Mouse (Mus musculus): ENCODE measurements around the gene Aldh1b1. TPM values are rescaled to one million over a fixed set of nuclear protein-coding genes. Genes with fewer than 3 reads are reported as not detected.

Aldh1b1 gene
- total RNA-seq (2021), result 10 to 100 TPM; 15.3 to 31.9 TPM
- long read RNA-seq, experiment 1, transcript Aldh1b1-201 (2 exons, 2,298 nt), result major isoform, 19 of 19 reads
- long read RNA-seq, experiment 1, partial matches to known transcripts, result 0 of 19 reads
- long read RNA-seq, experiment 1, other reads (novel, unspliced or antisense), result 0 of 19 reads
- long read RNA-seq, experiment 2, transcript Aldh1b1-201 (2 exons, 2,298 nt), result major isoform, 89 of 98 reads
- long read RNA-seq, experiment 2, partial matches to known transcripts, result 9 of 98 reads
- long read RNA-seq, experiment 2, other reads (novel, unspliced or antisense), result 0 of 98 reads

DNA sequence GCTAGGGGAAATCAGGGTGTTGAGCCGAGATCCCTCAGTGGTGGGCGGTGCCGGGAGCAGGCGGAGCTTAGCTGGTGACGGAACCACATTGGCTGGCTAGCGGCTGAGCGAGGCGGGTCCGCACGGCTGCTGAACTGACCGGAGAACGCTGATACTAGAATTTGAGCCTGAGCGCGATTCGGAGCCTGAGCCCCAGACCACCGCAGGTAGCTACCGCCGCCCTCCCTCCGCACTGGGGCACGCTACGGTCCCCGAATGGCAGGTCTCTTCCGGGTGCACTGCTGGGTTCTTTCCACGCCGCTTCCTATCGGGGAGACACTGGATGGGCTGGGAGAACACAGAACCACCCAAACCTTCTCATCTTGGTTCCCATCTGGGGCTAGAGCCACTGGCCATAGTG lies at the start of gene Aldh1b1:
Gene Aldh1b1, plus strand, starts transcription at position 59 of the 400 bp plus-strand sequence.
- peak; percentile 67 for DNase-seq (ENCODE audit: low spot score in 2 of 2)

DNA sequence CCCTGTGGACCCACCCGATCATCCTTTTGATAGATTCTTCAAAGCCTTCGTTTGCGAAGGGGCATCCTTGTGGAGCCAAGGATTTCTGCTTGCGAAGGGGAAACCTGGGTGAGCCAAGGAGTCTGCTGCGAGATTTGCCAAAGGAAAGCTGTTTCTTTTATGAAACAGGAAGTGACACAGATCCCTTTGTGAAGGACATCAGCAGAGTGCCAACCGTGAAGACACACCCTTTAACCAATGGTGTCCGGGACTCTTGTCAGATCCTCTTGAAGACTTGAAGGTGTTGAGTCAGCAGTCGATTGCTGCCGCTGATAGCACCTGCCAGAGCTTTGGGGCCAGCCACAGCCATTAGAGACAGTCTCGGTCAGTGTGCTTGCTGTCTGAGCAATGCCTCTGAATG lies 49.4 kb upstream of the Aldh1b1 start:
- DNase-seq (ENCODE audit: low spot score in 2 of 2), result no peak

DNA sequence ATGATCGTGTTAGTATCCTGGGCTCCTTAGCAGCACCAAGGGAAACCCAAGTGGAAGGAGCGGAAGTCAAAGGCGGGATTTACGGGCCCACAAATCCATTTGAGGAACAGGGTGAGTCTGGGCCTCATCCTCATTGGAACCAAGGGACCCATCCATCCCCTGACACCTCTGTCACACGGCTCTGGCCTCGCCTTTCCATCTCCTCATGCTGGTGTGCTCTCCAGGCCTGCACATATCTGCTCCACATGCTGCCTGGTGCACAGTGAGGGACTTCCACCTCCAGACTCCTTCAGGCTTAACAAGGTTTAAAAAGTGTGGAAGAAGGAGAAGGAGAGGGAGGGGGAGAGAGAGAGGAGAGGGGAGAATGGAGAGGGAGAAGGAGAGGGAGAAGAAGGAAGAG lies 48.3 kb upstream of the Aldh1b1 start:
- DNase-seq (ENCODE audit: low spot score in 2 of 2), result no peak

DNA sequence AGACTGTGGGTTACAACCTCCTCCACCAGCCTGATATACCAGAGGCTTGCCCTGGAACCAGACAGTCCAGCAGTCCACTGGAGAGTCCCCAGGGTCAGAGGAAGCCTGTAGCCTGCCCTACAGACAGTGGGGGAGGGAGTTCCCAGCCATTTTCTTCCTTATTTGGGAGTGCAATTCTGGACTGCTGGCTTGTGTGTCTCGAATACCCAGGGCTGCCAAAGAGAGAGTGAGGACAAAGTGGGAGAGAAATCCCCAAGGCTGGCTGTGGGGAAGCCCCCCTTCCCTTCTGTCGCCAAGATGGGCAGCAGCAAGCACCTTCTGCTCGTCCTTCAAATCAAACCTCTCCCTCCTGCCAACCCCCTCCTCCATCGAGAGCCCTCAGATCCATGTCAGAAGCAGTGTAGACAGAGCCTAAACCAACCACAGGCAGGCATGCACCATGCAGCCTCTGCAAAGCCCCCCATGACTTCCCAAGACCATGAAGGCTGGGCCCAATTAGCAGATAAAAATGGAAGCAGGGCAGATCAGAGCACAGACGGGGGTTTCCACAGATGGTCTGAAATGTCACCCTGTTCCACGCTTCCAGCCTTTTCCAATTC lies 45.5 kb upstream of the Aldh1b1 start:
- DNase-seq (ENCODE audit: low spot score in 2 of 2), result no peak

DNA sequence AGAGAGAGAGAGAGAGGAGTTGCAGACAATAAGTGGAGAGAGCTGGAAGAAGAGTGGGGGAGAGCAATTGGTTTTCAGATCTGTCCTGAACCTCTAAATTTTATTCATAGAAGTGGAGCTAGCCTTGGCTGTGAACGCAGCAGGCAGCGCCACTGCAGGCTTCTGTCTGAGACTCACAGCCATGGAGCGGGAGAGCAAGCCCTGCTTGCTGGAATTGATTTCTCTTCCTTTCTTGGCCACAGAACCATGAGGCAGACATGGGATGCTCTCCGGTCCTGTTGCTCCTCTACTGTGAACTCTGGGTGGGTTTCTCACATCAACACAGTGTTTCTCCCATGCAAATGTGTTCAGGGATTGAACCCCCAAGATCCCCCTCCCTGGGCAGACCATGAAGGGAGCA lies 44.7 kb upstream of the Aldh1b1 start:
- no peak for DNase-seq (ENCODE audit: low spot score in 2 of 2)

DNA sequence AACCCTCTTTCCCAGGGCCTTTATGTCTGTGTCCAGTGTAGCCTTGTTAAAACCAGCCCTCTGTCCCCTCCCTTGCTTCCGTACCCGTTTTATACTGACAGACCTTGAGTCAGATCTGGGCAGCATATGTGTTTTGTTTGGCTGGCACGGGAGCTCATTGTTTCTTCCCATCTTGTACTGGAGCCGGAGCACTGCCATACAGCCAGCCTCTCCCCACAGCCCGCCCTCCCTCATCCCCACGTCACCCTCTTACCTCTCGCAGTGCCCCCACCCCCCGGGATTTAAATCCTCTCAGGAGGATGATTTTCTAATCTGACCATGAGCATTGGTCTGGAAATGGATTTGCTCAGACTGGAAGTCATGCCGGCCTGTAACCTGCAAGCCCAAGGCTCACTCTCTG lies 43.7 kb upstream of the Aldh1b1 start:
- DNase-seq (ENCODE audit: low spot score in 2 of 2), result no peak

DNA sequence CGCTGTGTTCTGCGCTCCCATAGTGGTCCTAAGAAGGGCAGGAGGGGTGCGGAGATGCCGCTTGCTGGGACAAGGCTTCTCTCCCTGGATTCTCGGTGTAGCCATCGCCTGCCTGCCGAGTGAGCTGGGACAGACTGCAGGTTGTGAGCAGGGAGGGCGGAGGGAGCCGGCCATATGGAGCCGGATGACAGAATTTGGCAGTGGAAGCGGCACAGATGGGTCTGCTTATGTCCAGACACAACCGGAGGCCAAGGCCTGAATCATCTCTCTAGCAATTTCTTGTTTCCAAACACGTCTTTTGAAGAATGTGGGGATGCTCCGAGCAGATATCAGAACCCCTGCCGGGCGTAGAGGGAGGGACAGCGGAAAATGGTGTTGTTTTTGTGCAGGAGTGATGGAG lies 42.9 kb upstream of the Aldh1b1 start:
- DNase-seq (ENCODE audit: low spot score in 2 of 2), result no peak

DNA sequence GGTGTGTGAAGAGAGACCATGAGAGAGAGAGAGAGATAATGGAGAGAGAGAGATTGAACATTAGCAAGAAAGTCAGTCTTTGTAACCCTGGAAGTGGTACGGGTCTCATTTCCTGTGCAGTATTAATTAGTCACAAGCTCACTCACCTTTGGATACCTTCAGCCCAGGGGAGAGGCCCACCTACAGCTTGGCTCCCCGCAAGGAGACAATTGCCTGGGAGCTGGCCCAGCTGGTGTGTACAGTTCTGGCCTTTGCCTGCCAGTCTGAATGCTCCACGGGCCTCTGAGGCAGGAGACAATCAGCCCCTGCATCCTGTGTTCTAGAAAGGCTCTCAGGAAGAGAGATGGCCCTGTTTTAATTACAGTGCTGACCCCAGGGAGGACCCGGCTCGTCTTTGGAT lies 40.9 kb upstream of the Aldh1b1 start:
- no peak for DNase-seq (ENCODE audit: low spot score in 2 of 2)

DNA sequence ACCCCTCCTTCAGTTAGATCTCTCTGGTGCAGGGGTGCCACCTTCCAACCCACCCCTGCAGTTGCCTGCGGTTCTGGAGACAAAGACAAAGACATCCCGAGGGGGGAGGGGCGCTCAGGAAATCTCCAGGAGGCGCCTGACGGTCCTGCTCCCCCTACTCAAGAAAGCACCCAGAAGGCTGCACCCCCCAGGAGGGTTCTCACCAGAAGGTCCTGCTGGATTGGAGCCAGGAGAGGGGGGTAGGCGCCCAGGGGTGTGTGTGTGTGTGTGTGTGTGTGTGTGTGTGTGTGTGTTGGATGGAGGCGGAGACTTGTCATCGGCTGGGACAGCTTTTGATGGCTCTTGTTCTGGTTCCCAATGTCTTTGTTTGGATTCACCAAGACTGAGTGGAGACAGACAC lies 39.4 kb upstream of the Aldh1b1 start:
- no peak for DNase-seq (ENCODE audit: low spot score in 2 of 2)

DNA sequence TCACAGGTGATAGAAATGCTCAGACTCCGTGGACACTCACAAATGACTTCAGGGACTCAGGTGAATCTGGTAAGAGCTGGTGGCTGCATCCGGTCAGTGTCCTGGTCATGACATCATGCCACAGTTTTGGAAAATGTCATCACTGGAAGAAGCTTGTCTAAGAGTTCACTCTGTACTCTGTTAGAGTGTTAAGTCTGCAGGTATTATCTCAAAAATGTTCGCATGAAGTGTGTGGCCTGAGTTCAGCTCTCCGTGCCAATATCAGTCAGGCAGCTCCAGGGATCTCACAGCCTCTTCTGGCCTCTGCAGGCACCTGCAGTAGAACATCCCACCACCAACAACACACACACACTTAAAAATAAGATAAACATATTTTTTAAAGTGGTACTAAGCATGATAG lies 36.2 kb upstream of the Aldh1b1 start:
- DNase-seq (ENCODE audit: low spot score in 2 of 2), result no peak

DNA sequence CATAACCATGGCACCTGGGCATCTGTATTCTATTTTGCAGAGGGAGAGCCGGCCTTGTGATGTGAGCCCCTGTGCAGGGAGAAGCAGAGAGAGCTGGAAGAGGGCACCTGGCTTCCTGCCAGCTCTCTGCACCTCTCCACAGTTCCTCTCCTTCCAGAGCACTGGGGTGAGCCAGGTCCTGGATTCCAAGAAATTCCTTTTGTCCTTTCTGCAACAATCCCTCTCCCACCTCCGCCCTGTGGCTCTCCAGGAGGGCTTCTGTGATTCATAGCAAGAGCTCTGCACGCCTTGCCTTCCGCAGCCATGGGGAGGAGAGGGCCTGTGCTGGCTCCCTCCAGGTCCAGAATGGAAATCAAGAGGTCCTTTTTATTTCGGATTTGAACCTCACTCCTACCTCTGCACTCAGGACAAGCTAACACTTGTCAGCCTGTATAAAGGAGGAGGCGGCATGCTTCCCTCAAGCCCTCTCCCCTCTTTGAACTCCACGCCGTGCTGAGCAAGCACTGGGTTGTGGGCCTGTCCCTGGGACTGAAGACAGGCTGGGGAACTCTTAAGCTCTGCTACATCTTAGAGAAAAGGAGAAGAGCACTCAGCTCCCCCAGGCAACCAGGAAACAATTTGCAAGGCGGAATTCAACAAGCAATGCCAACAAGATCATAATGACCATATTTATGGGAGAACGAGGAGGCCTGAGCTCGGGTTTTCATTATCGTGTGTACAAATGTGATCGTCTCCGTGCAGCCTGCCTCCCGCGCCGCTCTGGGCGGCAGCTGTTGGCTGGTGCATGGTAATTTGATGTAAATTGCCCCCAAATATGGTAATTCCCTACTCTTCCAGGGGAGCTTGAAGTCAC lies 35.3 kb upstream of the Aldh1b1 start:
- no peak for DNase-seq (ENCODE audit: low spot score in 2 of 2)

DNA sequence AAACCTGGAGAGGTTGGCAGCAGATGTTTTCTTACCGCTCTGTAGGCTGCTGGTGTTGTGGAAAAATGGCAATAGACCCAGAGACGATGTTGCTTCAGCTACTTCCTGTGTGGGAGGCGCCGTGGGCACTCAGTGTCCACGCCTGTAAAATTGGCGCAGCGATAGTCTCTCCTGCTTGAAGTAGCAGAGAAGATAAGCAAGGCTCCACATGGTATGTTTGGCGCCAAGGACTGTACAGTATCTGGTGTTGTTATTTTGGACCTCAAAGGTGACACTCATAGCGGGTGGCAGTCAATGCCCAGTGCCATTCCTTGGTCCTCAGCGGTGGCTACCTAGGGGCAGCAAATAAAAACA lies 34.7 kb upstream of the Aldh1b1 start:
- DNase-seq (ENCODE audit: low spot score in 2 of 2), result no peak

DNA sequence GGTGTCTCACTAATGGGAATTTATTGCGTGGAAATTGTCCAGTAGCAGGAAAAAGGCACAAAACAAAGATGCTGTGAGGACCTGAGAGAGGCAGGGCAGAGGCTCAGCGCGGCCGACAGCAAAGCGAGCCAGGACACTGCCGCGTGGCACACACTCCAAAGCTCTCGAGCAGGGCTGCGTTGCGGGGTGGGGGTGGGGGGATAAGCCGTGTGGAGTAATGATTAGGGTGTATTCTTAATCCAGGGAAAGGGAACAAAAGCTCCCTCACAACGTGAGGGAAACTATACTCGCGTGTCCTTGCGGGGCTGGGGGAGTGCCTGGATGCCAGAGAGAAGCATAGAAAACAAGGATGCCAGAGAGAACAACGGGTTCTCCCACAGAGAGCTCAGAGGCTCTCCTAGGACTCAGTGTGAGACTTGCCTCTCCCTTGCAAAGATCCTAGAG lies 33.7 kb upstream of the Aldh1b1 start:
- DNase-seq (ENCODE audit: low spot score in 2 of 2), result no peak

DNA sequence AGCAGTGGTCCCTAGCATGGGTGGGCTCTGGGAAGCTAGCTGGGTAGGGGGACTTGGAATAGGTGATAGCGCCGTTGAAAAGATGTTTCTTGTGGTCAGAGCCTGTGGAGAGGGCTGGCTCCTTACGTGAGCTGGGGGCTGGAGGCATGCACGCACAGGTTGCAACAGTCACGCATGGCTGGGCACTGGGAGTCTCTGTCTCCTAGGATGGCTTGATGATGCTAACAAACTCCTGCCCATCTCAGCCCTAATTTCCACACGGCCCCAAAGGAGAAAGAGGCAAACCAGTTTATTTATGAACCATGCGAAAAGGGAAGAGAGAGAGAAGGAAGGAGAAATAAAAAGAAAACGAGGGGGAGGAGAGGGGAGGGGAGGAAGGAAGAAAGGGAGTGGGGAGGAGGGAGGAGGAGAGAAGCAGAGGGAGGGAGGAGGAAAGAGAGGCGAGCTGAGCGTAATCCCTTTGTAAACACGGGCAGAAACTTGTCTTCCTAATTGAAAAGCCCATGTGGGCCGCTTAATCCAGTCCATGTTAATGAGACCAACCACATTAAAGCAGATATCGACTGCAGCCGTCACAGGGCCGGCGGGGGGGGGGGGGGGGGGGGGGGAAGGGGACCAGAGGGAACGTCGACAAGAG lies 33.1 kb upstream of the Aldh1b1 start:
- DNase-seq (ENCODE audit: low spot score in 2 of 2), result no peak

DNA sequence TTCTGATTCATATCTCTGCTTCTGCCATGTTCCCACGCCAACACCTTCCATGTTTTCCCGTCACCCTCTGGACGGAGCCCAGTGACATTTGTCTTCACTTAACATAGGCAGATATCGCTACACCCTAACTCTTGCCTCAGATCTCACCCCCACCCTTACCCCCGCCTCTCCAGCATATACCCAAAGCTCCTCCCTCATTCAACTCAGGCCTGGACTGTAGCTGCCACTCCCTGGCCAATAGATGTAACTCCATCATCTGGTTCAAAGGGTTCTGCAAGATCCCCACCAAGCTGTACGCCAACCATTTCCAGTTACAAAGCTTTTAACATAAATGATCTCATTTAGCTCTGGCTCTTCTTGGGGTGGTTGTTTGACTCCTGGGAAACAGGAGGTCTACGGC lies 32.0 kb upstream of the Aldh1b1 start:
- DNase-seq (ENCODE audit: low spot score in 2 of 2), result no peak

DNA sequence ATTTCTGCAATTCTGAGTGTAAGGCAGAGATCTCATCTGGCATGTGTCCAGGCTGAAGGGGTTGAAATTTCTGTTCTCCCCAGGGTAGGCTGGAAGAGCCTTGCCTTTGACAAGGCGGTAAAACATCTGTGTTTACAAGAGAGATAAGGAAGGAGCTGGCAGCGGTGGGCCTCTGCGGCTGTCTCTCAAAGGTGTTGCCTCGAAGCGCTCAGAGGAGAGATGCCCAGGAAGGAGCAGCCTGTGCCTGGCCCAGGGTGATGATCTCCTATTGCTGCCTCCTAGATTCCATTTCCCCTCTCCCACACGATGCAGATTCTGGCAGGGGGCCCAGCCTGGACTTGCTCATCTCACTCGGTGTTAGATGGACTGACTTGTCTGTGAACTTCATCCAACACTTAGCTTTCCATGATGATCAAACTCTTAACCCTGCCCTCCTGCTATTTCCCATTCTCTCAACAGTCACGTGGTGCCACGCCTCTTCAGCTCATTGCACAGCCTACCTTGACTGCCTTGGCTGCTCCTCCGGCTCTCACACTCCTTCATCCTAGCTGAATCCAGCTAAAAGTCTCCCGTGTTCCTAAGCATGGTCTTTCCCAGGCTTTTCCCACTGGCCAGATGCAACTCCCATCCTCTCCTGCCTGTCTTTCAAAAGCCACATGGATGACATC lies 30.8 kb upstream of the Aldh1b1 start:
- DNase-seq (ENCODE audit: low spot score in 2 of 2), result peak in 1 of 2 experiments; percentile 46

DNA sequence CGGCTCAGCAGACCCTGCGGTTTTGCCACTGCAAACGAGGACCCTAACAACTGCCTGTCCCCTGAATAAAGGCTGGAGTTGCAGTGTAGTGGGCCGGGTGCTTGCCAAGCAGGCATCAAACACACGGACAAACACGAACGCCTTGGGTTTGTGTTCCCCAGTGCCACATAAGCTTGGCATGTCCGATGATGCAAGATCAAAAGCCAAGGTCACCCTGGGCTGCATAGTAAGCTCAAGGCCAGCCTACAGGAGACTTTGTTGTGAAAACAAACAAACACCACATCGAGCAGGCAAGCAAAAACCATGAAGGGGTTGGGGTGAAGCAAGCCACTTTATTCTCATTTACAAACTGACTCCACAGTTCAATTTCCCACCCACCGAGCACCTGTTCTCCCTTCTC lies 29.7 kb upstream of the Aldh1b1 start:
- peak in 1 of 2 experiments; percentile 36 for DNase-seq (ENCODE audit: low spot score in 2 of 2)

DNA sequence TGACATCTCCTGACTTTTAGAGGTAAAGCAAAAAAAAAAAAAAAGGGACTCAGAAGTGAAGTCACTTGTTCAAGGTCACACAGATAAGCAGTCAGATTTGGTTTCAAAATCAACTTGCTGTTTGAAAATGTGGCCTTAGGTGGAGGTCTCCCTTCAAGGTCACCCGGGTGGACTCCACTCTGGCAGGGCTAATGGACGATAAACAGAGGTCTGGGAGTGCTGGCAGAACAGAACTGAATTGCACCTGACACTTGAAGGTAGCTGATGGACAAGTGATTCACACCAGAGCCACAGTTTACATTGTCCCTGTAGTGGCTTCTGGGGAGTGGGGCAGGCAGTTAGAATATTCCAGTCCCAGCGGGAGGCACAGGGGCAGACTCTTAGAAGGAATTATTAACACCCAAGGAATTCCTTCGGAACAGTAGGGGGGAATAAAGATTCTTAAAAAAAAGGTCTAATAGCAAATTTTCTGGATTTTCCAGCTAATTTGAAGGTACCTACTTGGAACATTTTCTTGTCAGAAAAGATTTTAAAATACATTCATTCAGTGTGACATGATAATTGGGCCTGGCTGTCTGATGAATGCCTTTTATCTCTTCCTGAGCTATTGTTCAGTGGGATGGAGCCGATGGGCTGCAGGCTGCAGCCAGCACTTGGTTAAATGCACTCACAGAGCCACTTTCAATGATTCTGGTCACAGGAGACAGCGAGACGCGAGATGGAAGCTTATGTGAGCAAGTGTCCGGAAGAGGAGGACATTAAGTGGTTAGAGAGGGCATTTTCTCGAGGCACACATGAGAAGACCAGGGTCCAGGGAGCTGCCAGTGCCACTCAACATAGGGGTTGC lies 28.8 kb upstream of the Aldh1b1 start:
- peak in 1 of 2 experiments; percentile 31 for DNase-seq (ENCODE audit: low spot score in 2 of 2)

DNA sequence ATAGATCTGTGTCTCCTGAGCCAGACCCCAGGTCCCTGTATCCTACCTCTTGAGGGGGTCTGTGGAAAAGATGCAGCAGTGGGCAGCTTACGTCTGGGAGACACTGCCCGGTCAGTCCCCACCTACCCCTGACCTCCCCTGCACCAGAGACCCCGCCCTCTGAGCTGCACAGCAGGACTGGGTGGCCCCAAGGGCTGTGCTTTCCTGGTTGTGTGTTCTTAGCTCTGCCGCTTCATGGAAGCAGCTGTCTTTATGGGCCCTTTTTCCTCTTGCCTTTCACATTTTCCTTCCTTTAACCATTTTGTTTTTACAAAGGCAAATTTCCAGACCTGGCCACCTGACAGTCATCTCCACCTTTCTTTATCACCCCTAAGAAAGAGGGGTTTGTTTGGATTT lies 28.2 kb upstream of the Aldh1b1 start:
- no peak for DNase-seq (ENCODE audit: low spot score in 2 of 2)

DNA sequence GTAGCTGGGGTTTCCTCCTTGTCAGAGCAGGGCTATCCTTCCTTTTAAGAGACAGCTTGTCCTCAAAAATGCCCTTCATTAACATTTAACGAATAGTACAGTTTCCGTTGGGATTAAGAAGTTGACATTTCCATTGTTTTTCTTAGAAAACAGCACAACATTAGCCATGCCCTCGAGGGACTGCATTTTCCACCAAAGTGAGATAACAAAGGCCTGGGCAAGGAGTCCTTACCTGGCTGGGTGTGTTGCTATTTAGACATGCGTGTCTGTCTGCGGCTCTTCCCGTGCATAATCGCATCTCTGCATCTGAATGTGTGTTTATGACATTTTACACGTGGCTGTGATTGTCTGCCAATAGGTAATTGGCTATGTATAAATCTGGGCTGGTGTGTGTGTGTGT lies 27.6 kb upstream of the Aldh1b1 start:
- no peak for DNase-seq (ENCODE audit: low spot score in 2 of 2)
